Mouse (Mus musculus): ENCODE data around the gene Nup214.

GRCm38 (mm10) chr2:32019704-32020103, 45.5 kb downstream of the Nup214 start:
- TF ChIP-seq CTCF (IDR thresholded peaks at IDR 0.05): no peak
- no peak for TF ChIP-seq EP300 (IDR thresholded peaks at IDR 0.05; ENCODE audit: insufficient read depth, low read depth, low read length)
- no peak for TF ChIP-seq POLR2A (IDR thresholded peaks at IDR 0.05; ENCODE audit: insufficient read depth, low read depth, low read length)

Measured in heart, adult 2 months (tissue).